Mouse (Mus musculus) intestine, embryonic 16.5 days (tissue): ENCODE results near the gene Fhit. TPM values are rescaled to one million over a fixed set of nuclear protein-coding genes. Genes with fewer than 3 reads are reported as not detected.
"Not testable (repeated sequence)": the region's sequence is repeated elsewhere in the genome, so short reads cannot be mapped to it uniquely, and the experiment has no call there.

Source experiments
- ATAC-seq: fragments of 200-750 bp; cut with Nextera tagmentation; 2 replicates; pipeline ENCODE4 v1.8.0; 2017; ENCODE audit warnings: moderate TSS enrichment, moderate library complexity
- H3K27ac ChIP-seq: fragments of 300-500 bp; sonication (generic); 2 replicates; pipeline ENCODE4 v1.5.1; 2014; ENCODE audit warnings: mild to moderate bottlenecking, low read length
- H3K27me3 ChIP-seq: fragments of 300-500 bp; sonication (generic); replicated peaks from 2 replicates; pipeline ENCODE4 v1.6.1; 2014; ENCODE audit warnings: low read length, control low read depth, mixed read lengths; ENCODE audit not compliant: control insufficient read depth, insufficient read depth
- H3K36me3 ChIP-seq: fragments of 300-500 bp; sonication (generic); 2 replicates; pipeline ENCODE4 v1.6.1; 2014; ENCODE audit warnings: low read length, control low read depth; ENCODE audit not compliant: control insufficient read depth, insufficient read depth
- H3K4me1 ChIP-seq: fragments of 300-500 bp; sonication (generic); 2 replicates; pipeline ENCODE4 v1.6.1; 2014; ENCODE audit warnings: low read length, control low read depth, mixed read lengths; ENCODE audit not compliant: control insufficient read depth, insufficient read depth
- H3K4me2 ChIP-seq: fragments of 300-500 bp; sonication (generic); 2 replicates; pipeline ENCODE4 v1.6.1; 2014; ENCODE audit warnings: low read depth, low read length, control low read depth
- H3K4me3 ChIP-seq: fragments of 300-500 bp; sonication (generic); 2 replicates; pipeline ENCODE4 v1.5.1; 2014; ENCODE audit warnings: mild to moderate bottlenecking, low read length
- H3K9ac ChIP-seq: fragments of 300-500 bp; sonication (generic); 2 replicates; pipeline ENCODE4 v1.6.1; 2014; ENCODE audit warnings: low read depth, low read length
- H3K9me3 ChIP-seq: fragments of 300-500 bp; sonication (generic); 2 replicates; pipeline ENCODE4 v1.6.1; 2016; ENCODE audit warnings: low read length, control low read depth; ENCODE audit not compliant: control insufficient read depth
- WGBS: fragments of 180-500 bp; shearing (Covaris S2); extraction: QIAGEN DNeasy Blood & Tissue Kit; methylation state at CpG from one replicate; pipeline ENCODE4 v1.1.7; 2014; 5-methylcytosine and 5-hydroxymethylcytosine counted together
- polyA plus RNA-seq: library from polyadenylated mRNA; unstranded; fragments of >200 nt; fragmentation: Nextera tagmentation; extraction: Ambion mirVana; gene quantifications from 2 replicates; pipeline ENCODE4 v1.2.1, GENCODE M21; 2015

The Fhit gene
- polyA plus RNA-seq, 1 experiment from 2014 or later: 14.7 TPM

DNA sequence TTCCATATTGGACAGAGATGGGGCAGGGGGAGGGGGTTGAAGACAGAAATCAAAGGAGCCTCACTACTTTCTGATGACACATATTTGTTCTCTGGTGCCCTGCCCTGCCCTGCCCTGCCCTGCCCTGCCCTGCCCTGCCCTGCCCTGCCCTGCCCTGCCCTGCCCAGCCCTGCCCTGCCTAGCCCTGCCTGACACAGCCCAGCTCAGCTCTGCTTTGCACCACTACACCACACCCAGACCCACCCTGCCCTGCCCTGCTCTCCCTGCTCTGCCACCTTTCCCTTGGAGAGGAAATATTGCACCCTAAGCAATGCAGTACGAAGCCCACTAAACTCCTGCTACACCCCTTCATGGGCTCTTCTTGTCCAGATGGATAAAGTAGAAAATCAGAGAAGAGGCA, 1171.2 kb downstream of the Fhit start:
- H3K4me2 ChIP-seq: no peak overlapping the region
- no peaks in the 10 kb centered on the region for H3K27me3 ChIP-seq
- no peaks in the 10 kb centered on the region for H3K36me3 ChIP-seq
- no peak overlapping the region for H3K27ac ChIP-seq
- 83% methylated on average over 1 of the region's 1 CpGs for WGBS
- H3K4me1 ChIP-seq: no peaks in the 10 kb centered on the region
- no peak overlapping the region for H3K4me3 ChIP-seq
- H3K9ac ChIP-seq: no peak overlapping the region
- H3K9me3 ChIP-seq: no peaks in the 10 kb centered on the region
- ATAC-seq: no peak

- H3K36me3 ChIP-seq: no peaks in the 10 kb centered on the region
- no peaks in the 10 kb centered on the region for H3K4me1 ChIP-seq
- no peak overlapping the region for H3K27ac ChIP-seq
- H3K4me2 ChIP-seq: no peak overlapping the region
- H3K9ac ChIP-seq: no peak overlapping the region
- H3K27me3 ChIP-seq: no peaks in the 10 kb centered on the region
- no peak for ATAC-seq
- WGBS: 56% methylated on average over 3 of the region's 3 CpGs
- no peaks in the 10 kb centered on the region for H3K9me3 ChIP-seq
- no peak overlapping the region for H3K4me3 ChIP-seq
Measured at GRCm38 (mm10) chr14:9976934-9977510, 1184.8 kb downstream of the Fhit start.

GRCm38 (mm10) chr14:9974402-9974801, 1187.4 kb downstream of the Fhit start:
- ATAC-seq: no peak
- no peak overlapping the region for H3K9ac ChIP-seq
- WGBS: 70% methylated on average over 3 of the region's 3 CpGs

GRCm38 (mm10) chr14:9963853-9964252, 1198.0 kb downstream of the Fhit start:
- H3K9ac ChIP-seq: no peak overlapping the region
- H3K4me3 ChIP-seq: no peak overlapping the region
- no peak for ATAC-seq
- H3K27me3 ChIP-seq: no peaks in the 10 kb centered on the region
- no peaks in the 10 kb centered on the region for H3K4me1 ChIP-seq
- WGBS: 75% methylated on average over 3 of the region's 3 CpGs
- no peak overlapping the region for H3K4me2 ChIP-seq
- H3K9me3 ChIP-seq: no peaks in the 10 kb centered on the region
- H3K36me3 ChIP-seq: no peaks in the 10 kb centered on the region
- H3K27ac ChIP-seq: no peak overlapping the region

More at GRCm38 (mm10) chr14:9974402-9974801, 1187.4 kb downstream of the Fhit start:
- no peak overlapping the region for H3K4me3 ChIP-seq
- H3K4me2 ChIP-seq: no peak overlapping the region
- H3K36me3 ChIP-seq: no peaks in the 10 kb centered on the region
- no peaks in the 10 kb centered on the region for H3K27me3 ChIP-seq
- no peak overlapping the region for H3K27ac ChIP-seq
- H3K4me1 ChIP-seq: no peaks in the 10 kb centered on the region
- no peaks in the 10 kb centered on the region for H3K9me3 ChIP-seq

GRCm38 (mm10) chr14:9960396-9960795, 1201.4 kb downstream of the Fhit start:
- no peaks in the 10 kb centered on the region for H3K27me3 ChIP-seq
- no peak overlapping the region for H3K4me3 ChIP-seq
- H3K36me3 ChIP-seq: no peaks in the 10 kb centered on the region
- H3K9ac ChIP-seq: no peak overlapping the region
- no peak overlapping the region for H3K27ac ChIP-seq
- H3K4me1 ChIP-seq: no peaks in the 10 kb centered on the region
- no peak for ATAC-seq
- WGBS: 61% methylated on average over 2 of the region's 2 CpGs
- no peaks in the 10 kb centered on the region for H3K9me3 ChIP-seq
- no peak overlapping the region for H3K4me2 ChIP-seq

- WGBS: 85% methylated on average over 2 of the region's 2 CpGs
- H3K4me2 ChIP-seq: no peak overlapping the region
- no peaks in the 10 kb centered on the region for H3K36me3 ChIP-seq
- no peak overlapping the region for H3K9ac ChIP-seq
- no peaks in the 10 kb centered on the region for H3K27me3 ChIP-seq
- H3K9me3 ChIP-seq: no peaks in the 10 kb centered on the region
- H3K27ac ChIP-seq: no peak overlapping the region
- H3K4me3 ChIP-seq: no peak overlapping the region
- no peaks in the 10 kb centered on the region for H3K4me1 ChIP-seq
- no peak for ATAC-seq
Measured at GRCm38 (mm10) chr14:9899494-9899893, 1262.3 kb downstream of the Fhit start.

- Histone ChIP-seq H3K36me3 (no peaks in the 10 kb centered on the region), H3K27me3 (no peaks in the 10 kb centered on the region), H3K4me3 (no peak overlapping the region), H3K4me2 (no peak overlapping the region), H3K9ac (no peak overlapping the region), H3K4me1 (no peaks in the 10 kb centered on the region), H3K9me3 (no peaks in the 10 kb centered on the region), H3K27ac (no peak overlapping the region)
- 89% methylated on average over 1 of the region's 1 CpGs for WGBS
- no peak for ATAC-seq
Measured at GRCm38 (mm10) chr14:9896556-9896955, 1265.3 kb downstream of the Fhit start.

- Histone ChIP-seq H3K9me3 (no peaks in the 10 kb centered on the region), H3K4me1 (no peaks in the 10 kb centered on the region)
- 74% methylated on average over 2 of the region's 2 CpGs for WGBS
Measured at GRCm38 (mm10) chr14:9852041-9852440, 1309.8 kb downstream of the Fhit start.

GRCm38 (mm10) chr14:9832290-9832689, 1329.5 kb downstream of the Fhit start:
- Histone ChIP-seq H3K36me3 (no peaks in the 10 kb centered on the region), H3K4me2 (no peak overlapping the region), H3K4me3 (no peak overlapping the region), H3K4me1 (no peaks in the 10 kb centered on the region), H3K27me3 (no peaks in the 10 kb centered on the region), H3K9me3 (no peaks in the 10 kb centered on the region), H3K9ac (no peak overlapping the region), H3K27ac (no peak overlapping the region)
- no peak for ATAC-seq

More at GRCm38 (mm10) chr14:9852041-9852440, 1309.8 kb downstream of the Fhit start:
- no peak for ATAC-seq
- Histone ChIP-seq H3K36me3 (no peaks in the 10 kb centered on the region), H3K4me3 (no peak overlapping the region), H3K27me3 (no peaks in the 10 kb centered on the region), H3K9ac (no peak overlapping the region), H3K4me2 (no peak overlapping the region), H3K27ac (no peak overlapping the region)

DNA sequence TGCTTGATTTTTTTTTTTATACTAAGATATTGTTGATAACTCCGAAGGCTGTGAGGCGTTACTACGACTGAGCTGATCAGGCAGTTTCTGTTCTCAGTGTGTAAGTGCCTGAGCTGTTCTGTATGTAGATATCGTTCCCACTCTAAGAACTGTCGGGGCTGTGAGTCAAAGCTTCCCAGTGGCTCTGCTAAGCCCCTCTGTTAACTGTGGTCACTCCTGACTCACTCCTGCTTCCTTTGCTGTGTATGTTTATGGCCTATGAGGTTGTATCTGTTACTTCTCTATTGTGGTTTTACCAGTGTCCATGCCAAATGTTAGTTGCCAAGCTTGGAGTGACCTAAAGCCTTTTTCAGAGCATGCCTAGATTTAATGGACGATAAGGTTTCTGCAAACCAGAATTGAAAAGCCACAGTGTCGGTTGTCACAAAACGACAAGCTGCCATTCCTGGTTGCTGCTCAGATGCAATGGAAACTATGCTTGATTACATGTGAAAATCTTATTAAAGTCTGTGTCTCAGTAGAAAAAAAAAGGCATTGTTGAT, 1333.1 kb downstream of the Fhit start:
- not testable (repeated sequence) for H3K27me3 ChIP-seq, H3K9ac ChIP-seq, H3K4me3 ChIP-seq, H3K9me3 ChIP-seq, ATAC-seq, H3K4me2 ChIP-seq, H3K4me1 ChIP-seq, H3K36me3 ChIP-seq, H3K27ac ChIP-seq
- 76% methylated on average over 8 of the region's 8 CpGs for WGBS
